Mouse (Mus musculus): ENCODE data around the gene Top2a.

DNA sequence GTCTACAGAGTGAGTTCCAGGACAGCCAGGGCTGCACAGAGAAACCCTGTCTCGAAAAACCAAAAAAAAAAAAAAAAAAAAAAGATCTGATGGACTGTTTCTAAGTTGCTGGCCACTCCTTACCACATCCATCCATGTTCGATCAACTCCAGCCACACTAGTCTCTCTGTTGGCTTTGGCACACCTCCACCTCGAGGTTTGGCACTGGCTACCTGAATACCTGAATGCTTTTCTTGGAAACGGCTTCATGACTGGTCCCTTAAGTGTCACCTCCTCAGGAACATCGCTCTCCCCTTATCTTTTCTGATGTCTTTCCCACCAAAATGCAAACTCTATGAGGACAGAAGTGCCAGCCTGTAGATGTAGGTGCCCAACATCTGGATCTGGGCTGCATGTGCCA, 44.6 kb downstream of the Top2a start:
- no peak for TF ChIP-seq FLI1 (IDR thresholded peaks at IDR 0.05; ENCODE audit: low read length)
- no peak for TF ChIP-seq GATA1 (IDR thresholded peaks at IDR 0.05; ENCODE audit: borderline replicate concordance, low read length)
